10 mouse cellular contexts compared by ENCODE assay signal in the genomic region with DNA sequence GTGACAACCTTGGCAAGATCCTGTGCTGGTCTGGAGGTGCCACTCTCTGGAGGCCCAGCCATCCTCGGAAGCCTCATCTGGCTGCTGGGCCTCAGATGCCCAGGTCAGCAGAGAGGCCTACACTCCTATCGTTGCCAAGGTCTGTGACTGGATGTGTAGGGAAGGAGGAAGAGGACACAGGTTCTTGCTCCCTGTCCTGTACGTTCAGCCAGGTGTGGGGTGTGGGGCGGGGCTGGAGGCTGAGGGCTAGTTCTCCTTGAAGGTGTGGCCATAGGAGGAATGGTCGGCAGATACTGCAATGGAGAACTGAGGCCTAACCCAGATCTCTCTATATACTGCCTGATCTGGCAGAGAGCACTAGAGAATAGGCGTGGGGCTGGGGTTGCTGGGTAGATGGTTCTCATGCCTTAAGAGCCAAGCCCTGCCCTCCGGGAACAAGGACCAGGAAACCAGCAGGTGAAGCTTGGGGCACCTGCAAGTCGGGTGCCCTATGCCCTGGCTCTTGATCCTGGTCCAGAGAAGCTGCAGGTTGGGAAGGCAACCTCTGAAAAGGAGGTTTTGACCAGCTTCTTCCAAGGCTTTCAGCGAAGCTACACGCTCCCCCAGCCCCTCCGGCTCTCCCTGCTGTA.
A peak's percentile ranks its signal among the peaks of the same experiment; 100 is the strongest.
DNase-seq lines count a peak whose midpoint lies in the region; ATAC-seq and TF ChIP-seq lines count a peak whose summit lies in the region.
"Had no signal": no experiment of that assay in that cellular context is flagged by ENCODE, and none has a peak within 500 bp of the region (broad histone marks: within the 10 kb centered on the region; RNA-seq: fewer than 3 reads in every experiment).

No protein-coding gene starts in this region.

- peaks cover 87 to 100% of the 10 kb centered on the region in 2 experiments for H3K4me1 ChIP-seq in heart, embryonic 14.5 days (ENCODE audit: control insufficient read depth in 2 of 2, insufficient read depth in 2 of 2, low read length in 2 of 2)
- peaks cover 25% of the 10 kb centered on the region for H3K4me1 ChIP-seq in embryonic fibroblast, embryonic 13.5 days (ENCODE audit: control insufficient read depth, insufficient read depth, low read length)
- H3K4me1 ChIP-seq in kidney, postnatal 0 days (replicated peaks; ENCODE audit: insufficient read depth, low read length) = peaks cover 82% of the 10 kb centered on the region
- H3K4me1 ChIP-seq in lung, embryonic 16.5 days (replicated peaks; ENCODE audit: control insufficient read depth, insufficient read depth, low read length) = peaks cover 92% of the 10 kb centered on the region

- WGBS in heart, embryonic 14.5 days = 61% methylated on average over 11 of the region's 11 CpGs
- WGBS in kidney, postnatal 0 days = 66% methylated on average over 11 of the region's 11 CpGs
- 53% methylated on average over 11 of the region's 11 CpGs for WGBS in lung, embryonic 16.5 days

- no peaks in the 10 kb centered on the region for H3K36me3 ChIP-seq in heart, embryonic 14.5 days (ENCODE audit: control insufficient read depth, insufficient read depth, low read length)
- no peaks in the 10 kb centered on the region for H3K36me3 ChIP-seq in kidney, postnatal 0 days (ENCODE audit: insufficient read depth, low read length)
- no peaks in the 10 kb centered on the region for H3K36me3 ChIP-seq in lung, embryonic 16.5 days (ENCODE audit: control insufficient read depth, insufficient read depth, low read length)
- H3K36me3 ChIP-seq: hindbrain, embryonic 15.5 days had no signal

- H3K4me3 ChIP-seq in heart, embryonic 14.5 days (ENCODE audit: control insufficient read depth in 1 of 2, insufficient read depth in 1 of 2, low read depth in 1 of 2, low read length in 2 of 2) = peak overlapping the region; percentile 29 to 33
- peak overlapping the region; percentile 29 for H3K4me3 ChIP-seq in embryonic fibroblast, embryonic 13.5 days (ENCODE audit: insufficient read depth, low read length)
- peak overlapping the region; percentile 3; the same call in 1 of the 2 replicates for H3K4me3 ChIP-seq in kidney, postnatal 0 days (replicated peaks; ENCODE audit: low read depth, low read length)
- H3K4me3 ChIP-seq in lung, embryonic 16.5 days (ENCODE audit: low read length) = peak overlapping the region; percentile 33
- H3K4me3 ChIP-seq: hindbrain, embryonic 15.5 days had no signal

- no peaks in the 10 kb centered on the region for H3K9me3 ChIP-seq in heart, embryonic 14.5 days (ENCODE audit: control insufficient read depth, low read length)
- no peaks in the 10 kb centered on the region for H3K9me3 ChIP-seq in kidney, postnatal 0 days (replicated peaks; ENCODE audit: low read length)
- H3K9me3 ChIP-seq in lung, embryonic 16.5 days (ENCODE audit: control insufficient read depth, low read length) = no peaks in the 10 kb centered on the region
- H3K9me3 ChIP-seq: hindbrain, embryonic 15.5 days had no signal

- peak overlapping the region; percentile 70 for H3K9ac ChIP-seq in heart, embryonic 14.5 days (ENCODE audit: low read length)
- H3K9ac ChIP-seq in kidney, postnatal 0 days (ENCODE audit: low read depth, low read length) = peak overlapping the region; percentile 31
- peak overlapping the region; percentile 56 for H3K9ac ChIP-seq in lung, embryonic 16.5 days (ENCODE audit: low read length)
- H3K9ac ChIP-seq: hindbrain, embryonic 15.5 days had no signal

- H3K4me2 ChIP-seq in heart, embryonic 14.5 days (ENCODE audit: low read length) = peak overlapping the region; percentile 68
- peak overlapping the region; percentile 49 for H3K4me2 ChIP-seq in kidney, postnatal 0 days (ENCODE audit: low read length)
- H3K4me2 ChIP-seq in lung, embryonic 16.5 days (ENCODE audit: low read depth, low read length) = peak overlapping the region; percentile 57
- H3K4me2 ChIP-seq: hindbrain, embryonic 15.5 days had no signal

- intact Hi-C loops in heart, postnatal 36 days (cut with DNase I) = no loop called here

- DNase-seq in heart, postnatal 36 days = no peak
- DNase-seq in kidney, postnatal 0 days (ENCODE audit: low spot score) = no peak
- no peak for DNase-seq in right cerebral cortex, adult 18-20 months
- DNase-seq in urinary bladder, postnatal 10 days (ENCODE audit: low spot score) = no peak
- DNase-seq in cerebellum, adult 11 months = no peak

- TF ChIP-seq CTCF in embryonic fibroblast, embryonic 13.5 days (IDR thresholded peaks at IDR 0.05; ENCODE audit: borderline replicate concordance, insufficient read depth, low read length) = no peak
- no peak for TF ChIP-seq CTCF in kidney, postnatal 0 days (IDR thresholded peaks at IDR 0.05; ENCODE audit: low read depth)

- peak overlapping the region; percentile 47 to 91 for H3K27ac ChIP-seq in heart, embryonic 14.5 days (replicated peaks in 1 of 2; ENCODE audit: control insufficient read depth in 1 of 2, insufficient read depth in 1 of 2, low read depth in 2 of 2, low read length in 2 of 2)
- peak overlapping the region; percentile 41 for H3K27ac ChIP-seq in embryonic fibroblast, embryonic 13.5 days (ENCODE audit: insufficient read depth, low read length)
- H3K27ac ChIP-seq in kidney, postnatal 0 days = peak overlapping the region; percentile 77
- peak overlapping the region; percentile 94 for H3K27ac ChIP-seq in lung, embryonic 16.5 days (ENCODE audit: low read length)
- H3K27ac ChIP-seq: macrophage had no signal

- no peaks in the 10 kb centered on the region for H3K27me3 ChIP-seq in heart, embryonic 14.5 days (ENCODE audit: control insufficient read depth, insufficient read depth, low read length)
- no peaks in the 10 kb centered on the region for H3K27me3 ChIP-seq in kidney, postnatal 0 days (ENCODE audit: insufficient read depth, low read length)
- no peaks in the 10 kb centered on the region for H3K27me3 ChIP-seq in lung, embryonic 16.5 days (ENCODE audit: control insufficient read depth, insufficient read depth, low read depth, low read length)
- H3K27me3 ChIP-seq: hindbrain, embryonic 15.5 days had no signal

- no peak for TF ChIP-seq POLR2A in embryonic fibroblast, embryonic 13.5 days (IDR thresholded peaks at IDR 0.05; ENCODE audit: low read depth, low read length)

- no peak for ATAC-seq in heart, embryonic 14.5 days (ENCODE audit: insufficient number of reproducible peaks, insufficient read depth, low FRiP score, low read depth)
- ATAC-seq in kidney, postnatal 0 days (replicated peaks; ENCODE audit: low FRiP score, low read depth) = no peak
- peak; percentile 8; the same call in 1 of the 2 replicates for ATAC-seq in lung, embryonic 16.5 days (ENCODE audit: low read depth)

Comparison
In these comparisons a context has a peak if more than half of its experiments do, and no peak if none do; other contexts are left out.
1. H3K27ac ChIP-seq: peak in every context shown above with its lines; median percentile 94 in lung, embryonic 16.5 days; 77 in kidney, postnatal 0 days; 69 in heart, embryonic 14.5 days; 41 in embryonic fibroblast, embryonic 13.5 days.